Mouse (Mus musculus): ENCODE measurements at regions not wholly inside any gene's neighbourhood (a gene's known extent, or its start where the extent isn't known, plus 50 kb on each side); places are given as distances from the start of the nearest gene placed in this dataset.

DNA sequence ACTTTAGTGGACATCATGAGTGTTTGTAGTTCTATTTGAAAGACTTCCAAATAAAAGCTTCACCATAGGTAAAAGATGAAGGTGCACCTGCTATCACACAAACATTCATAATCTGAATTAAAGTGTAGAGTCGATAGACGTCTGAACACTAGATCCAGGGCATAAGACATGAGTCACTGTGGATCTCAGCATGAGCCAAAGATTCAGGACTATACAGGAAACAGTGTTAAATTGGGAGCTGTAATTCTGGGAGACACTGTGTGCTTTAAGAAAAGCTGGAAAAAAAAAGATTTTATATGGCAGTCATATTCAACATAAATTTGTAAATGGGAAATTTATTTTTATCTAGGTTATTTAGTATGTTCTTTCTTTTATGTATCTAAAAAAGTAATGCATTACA lies 160.5 kb downstream of the Pdha2 start:
- H3K27me3 ChIP-seq (ENCODE audit: control insufficient read depth, insufficient read depth, low read length) = no peaks in the 10 kb centered on the region
- no peaks in the 10 kb centered on the region for H3K36me3 ChIP-seq (ENCODE audit: control insufficient read depth, insufficient read depth, low read length)
- H3K9ac ChIP-seq (ENCODE audit: low read depth, low read length) = no peak overlapping the region
- WGBS (ENCODE audit: insufficient replicate concordance) = 84% methylated on average over 2 of the region's 2 CpGs
- no peak overlapping the region for H3K4me3 ChIP-seq (ENCODE audit: low read depth, low read length)
- ATAC-seq (replicated peaks; ENCODE audit: insufficient number of reproducible peaks, low FRiP score, low TSS enrichment) = no peak
- H3K4me2 ChIP-seq = no peak overlapping the region
- H3K4me1 ChIP-seq (ENCODE audit: control insufficient read depth, insufficient read depth, low read length) = no peaks in the 10 kb centered on the region
- H3K27ac ChIP-seq (ENCODE audit: low read depth, low read length) = no peak overlapping the region
- H3K9me3 ChIP-seq (replicated peaks; ENCODE audit: control insufficient read depth, low read length) = no peaks in the 10 kb centered on the region

DNA sequence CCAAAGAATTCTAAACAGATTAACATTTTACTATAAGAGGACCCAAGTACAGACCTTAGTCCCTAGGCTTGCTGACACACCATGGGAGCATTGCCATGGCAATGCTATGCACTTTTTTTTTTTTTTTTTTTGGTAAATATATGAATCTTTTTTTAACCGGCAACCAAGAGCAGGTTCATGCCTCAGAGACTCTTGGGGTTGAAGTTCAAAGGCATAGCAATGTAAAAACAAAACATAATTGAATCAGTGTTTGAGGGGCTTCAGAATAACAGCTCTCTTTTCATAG lies 197.9 kb downstream of the Pdha2 start:
- no peak overlapping the region for H3K4me3 ChIP-seq (ENCODE audit: low read depth, low read length)
- no peak overlapping the region for H3K9ac ChIP-seq (ENCODE audit: low read depth, low read length)
- H3K27ac ChIP-seq (ENCODE audit: low read depth, low read length) = no peak overlapping the region
- ATAC-seq (replicated peaks; ENCODE audit: insufficient number of reproducible peaks, low FRiP score, low TSS enrichment) = no peak
- H3K9me3 ChIP-seq (replicated peaks; ENCODE audit: control insufficient read depth, low read length) = no peaks in the 10 kb centered on the region
- H3K27me3 ChIP-seq (ENCODE audit: control insufficient read depth, insufficient read depth, low read length) = no peaks in the 10 kb centered on the region
- no peaks in the 10 kb centered on the region for H3K4me1 ChIP-seq (ENCODE audit: control insufficient read depth, insufficient read depth, low read length)
- no peaks in the 10 kb centered on the region for H3K36me3 ChIP-seq (ENCODE audit: control insufficient read depth, insufficient read depth, low read length)
- 88% methylated on average over 1 of the region's 1 CpGs for WGBS (ENCODE audit: insufficient replicate concordance)
- H3K4me2 ChIP-seq = no peak overlapping the region

DNA sequence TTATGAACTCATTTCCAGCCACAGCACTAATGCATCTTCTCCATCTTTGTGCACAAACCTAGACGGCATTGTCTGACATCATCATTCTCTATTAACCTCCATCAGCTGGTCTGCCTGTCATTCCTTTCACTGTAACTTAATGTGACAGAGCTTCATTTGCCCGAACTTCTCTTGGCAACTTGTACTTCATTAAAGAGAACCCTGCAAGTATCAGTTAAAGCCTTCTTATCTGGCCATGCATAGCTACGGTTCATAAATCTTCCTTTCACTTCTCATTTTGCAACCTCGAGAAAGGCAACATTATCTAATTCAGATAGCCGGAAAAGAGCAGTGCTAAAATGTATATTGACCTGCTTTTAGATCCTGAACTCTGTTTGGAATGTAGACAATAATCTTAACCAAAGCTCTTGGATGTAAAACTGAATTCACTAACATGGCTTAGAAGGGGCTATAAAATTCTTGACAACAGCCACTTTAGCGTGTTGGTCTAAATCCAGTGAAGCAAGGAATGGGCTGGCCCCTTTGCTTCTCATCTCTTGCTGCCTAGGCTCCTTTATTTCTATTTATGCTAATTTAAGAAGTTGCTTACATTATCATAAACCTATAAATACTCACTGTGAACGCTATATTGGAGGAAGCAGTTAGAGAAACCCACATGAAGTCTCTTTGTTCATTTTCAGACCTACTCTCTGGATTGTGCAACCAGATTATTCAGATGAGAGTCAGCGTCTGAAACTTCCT lies 198.5 kb downstream of the Pdha2 start:
- Histone ChIP-seq H3K4me2 (no peak overlapping the region), H3K27me3 (ENCODE audit: control insufficient read depth, insufficient read depth, low read length) (no peaks in the 10 kb centered on the region), H3K27ac (ENCODE audit: low read depth, low read length) (no peak overlapping the region), H3K9ac (ENCODE audit: low read depth, low read length) (no peak overlapping the region), H3K4me3 (ENCODE audit: low read depth, low read length) (no peak overlapping the region), H3K36me3 (ENCODE audit: control insufficient read depth, insufficient read depth, low read length) (no peaks in the 10 kb centered on the region), H3K4me1 (ENCODE audit: control insufficient read depth, insufficient read depth, low read length) (no peaks in the 10 kb centered on the region), H3K9me3 (replicated peaks; ENCODE audit: control insufficient read depth, low read length) (no peaks in the 10 kb centered on the region)
- 68% methylated on average over 8 of the region's 8 CpGs for WGBS (ENCODE audit: insufficient replicate concordance)
- ATAC-seq (replicated peaks; ENCODE audit: insufficient number of reproducible peaks, low FRiP score, low TSS enrichment) = no peak

DNA sequence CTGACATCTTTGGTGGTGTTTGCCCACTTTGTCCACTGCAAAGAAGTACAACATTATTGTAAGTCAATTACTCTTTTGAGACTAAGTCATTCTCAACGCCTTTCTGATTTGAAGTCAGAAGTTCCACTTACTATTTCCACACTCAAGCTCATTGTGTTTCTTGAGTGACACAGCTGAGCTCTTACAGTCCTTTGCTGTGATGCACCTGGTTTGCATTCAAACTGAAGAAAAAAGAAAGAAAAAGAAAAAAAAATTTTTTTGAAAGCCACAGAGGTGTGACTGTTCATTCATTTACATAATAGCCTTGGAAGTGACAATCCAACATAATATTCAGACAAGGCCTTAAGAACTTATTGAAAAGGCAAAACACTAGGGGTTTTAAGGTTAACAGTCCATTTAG lies 199.2 kb downstream of the Pdha2 start:
- Histone ChIP-seq H3K4me2 (no peak overlapping the region), H3K9me3 (replicated peaks; ENCODE audit: control insufficient read depth, low read length) (no peaks in the 10 kb centered on the region), H3K36me3 (ENCODE audit: control insufficient read depth, insufficient read depth, low read length) (no peaks in the 10 kb centered on the region), H3K27ac (ENCODE audit: low read depth, low read length) (no peak overlapping the region), H3K9ac (ENCODE audit: low read depth, low read length) (no peak overlapping the region), H3K4me1 (ENCODE audit: control insufficient read depth, insufficient read depth, low read length) (no peaks in the 10 kb centered on the region), H3K4me3 (ENCODE audit: low read depth, low read length) (no peak overlapping the region), H3K27me3 (ENCODE audit: control insufficient read depth, insufficient read depth, low read length) (no peaks in the 10 kb centered on the region)
- 77% methylated on average over 1 of the region's 1 CpGs for WGBS (ENCODE audit: insufficient replicate concordance)
- no peak for ATAC-seq (replicated peaks; ENCODE audit: insufficient number of reproducible peaks, low FRiP score, low TSS enrichment)

DNA sequence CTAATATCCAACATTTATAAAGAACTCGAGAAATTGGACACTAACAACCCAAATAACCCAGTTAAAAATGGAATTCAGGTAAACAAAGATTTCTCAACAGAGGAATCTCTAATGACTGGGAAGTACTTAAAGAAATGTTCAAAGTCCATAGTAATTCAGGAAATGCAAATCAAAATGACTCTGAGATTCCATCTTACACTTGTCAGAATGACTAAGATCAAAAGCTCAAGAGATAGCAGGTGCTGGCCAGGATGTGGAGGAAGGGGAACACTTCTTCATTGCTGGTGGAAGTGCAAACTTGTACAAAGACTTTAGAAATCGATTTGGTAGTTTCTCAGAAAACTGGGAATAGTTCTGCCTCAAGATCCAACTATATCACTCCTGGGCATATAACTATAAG lies 203.4 kb downstream of the Pdha2 start:
- H3K4me3 ChIP-seq (ENCODE audit: low read depth, low read length) = no peak overlapping the region
- WGBS (ENCODE audit: insufficient replicate concordance) = 64% methylated on average over 2 of the region's 2 CpGs
- no peaks in the 10 kb centered on the region for H3K36me3 ChIP-seq (ENCODE audit: control insufficient read depth, insufficient read depth, low read length)
- no peak for ATAC-seq (replicated peaks; ENCODE audit: insufficient number of reproducible peaks, low FRiP score, low TSS enrichment)
- H3K27me3 ChIP-seq (ENCODE audit: control insufficient read depth, insufficient read depth, low read length) = no peaks in the 10 kb centered on the region
- no peaks in the 10 kb centered on the region for H3K9me3 ChIP-seq (replicated peaks; ENCODE audit: control insufficient read depth, low read length)
- no peak overlapping the region for H3K9ac ChIP-seq (ENCODE audit: low read depth, low read length)
- no peaks in the 10 kb centered on the region for H3K4me1 ChIP-seq (ENCODE audit: control insufficient read depth, insufficient read depth, low read length)
- H3K4me2 ChIP-seq = no peak overlapping the region
- H3K27ac ChIP-seq (ENCODE audit: low read depth, low read length) = no peak overlapping the region

DNA sequence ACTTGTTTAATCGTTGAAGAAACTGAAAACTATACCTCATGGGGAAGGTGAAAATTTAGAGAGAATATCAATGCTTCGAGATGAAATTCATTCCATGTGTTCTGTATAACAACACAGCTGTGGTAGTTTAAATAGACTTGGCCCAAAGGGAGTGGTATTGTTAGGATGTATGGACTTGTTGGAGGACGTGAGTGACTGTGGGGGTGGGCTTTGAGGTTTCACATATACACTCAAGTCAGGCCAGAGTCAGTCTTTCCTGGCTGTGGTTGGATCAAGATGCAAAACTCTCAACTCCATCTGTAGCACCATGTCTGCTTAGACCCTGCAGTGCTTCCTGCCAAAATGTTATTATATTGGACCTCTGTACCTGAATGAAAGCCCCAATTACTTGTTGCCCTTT lies 206.3 kb downstream of the Pdha2 start:
- 65% methylated on average over 3 of the region's 3 CpGs for WGBS (ENCODE audit: insufficient replicate concordance)
- Histone ChIP-seq H3K4me1 (ENCODE audit: control insufficient read depth, insufficient read depth, low read length) (no peaks in the 10 kb centered on the region), H3K9ac (ENCODE audit: low read depth, low read length) (no peak overlapping the region), H3K27me3 (ENCODE audit: control insufficient read depth, insufficient read depth, low read length) (no peaks in the 10 kb centered on the region), H3K27ac (ENCODE audit: low read depth, low read length) (no peak overlapping the region), H3K9me3 (replicated peaks; ENCODE audit: control insufficient read depth, low read length) (no peaks in the 10 kb centered on the region), H3K4me2 (no peak overlapping the region), H3K4me3 (ENCODE audit: low read depth, low read length) (no peak overlapping the region), H3K36me3 (ENCODE audit: control insufficient read depth, insufficient read depth, low read length) (no peaks in the 10 kb centered on the region)
- ATAC-seq (replicated peaks; ENCODE audit: insufficient number of reproducible peaks, low FRiP score, low TSS enrichment) = no peak

DNA sequence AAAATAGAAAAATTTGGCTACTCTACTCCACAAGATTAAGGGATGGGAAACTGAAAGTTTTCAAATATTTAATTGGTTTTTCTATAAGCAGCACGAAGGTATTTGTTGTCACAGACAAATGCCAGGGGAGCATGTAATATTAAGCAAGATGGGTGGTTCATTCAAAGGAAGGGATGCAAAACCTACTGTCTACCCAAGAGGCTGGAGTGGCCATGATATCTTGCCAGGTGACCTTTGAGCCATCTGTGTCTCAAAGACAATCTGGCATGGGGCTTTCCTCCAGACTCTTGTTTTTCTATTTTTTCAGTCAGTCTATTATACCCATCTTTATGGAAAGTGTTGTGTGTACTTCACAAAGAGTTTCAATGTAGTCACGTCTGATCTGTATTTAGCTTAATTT lies 208.6 kb downstream of the Pdha2 start:
- H3K4me3 ChIP-seq (ENCODE audit: low read depth, low read length) = no peak overlapping the region
- H3K27me3 ChIP-seq (ENCODE audit: control insufficient read depth, insufficient read depth, low read length) = no peaks in the 10 kb centered on the region
- no peak overlapping the region for H3K9ac ChIP-seq (ENCODE audit: low read depth, low read length)
- no peaks in the 10 kb centered on the region for H3K9me3 ChIP-seq (replicated peaks; ENCODE audit: control insufficient read depth, low read length)
- H3K27ac ChIP-seq (ENCODE audit: low read depth, low read length) = no peak overlapping the region
- WGBS (ENCODE audit: insufficient replicate concordance) = 69% methylated on average over 2 of the region's 2 CpGs
- H3K4me2 ChIP-seq = no peak overlapping the region
- no peaks in the 10 kb centered on the region for H3K4me1 ChIP-seq (ENCODE audit: control insufficient read depth, insufficient read depth, low read length)
- H3K36me3 ChIP-seq (ENCODE audit: control insufficient read depth, insufficient read depth, low read length) = no peaks in the 10 kb centered on the region
- no peak for ATAC-seq (replicated peaks; ENCODE audit: insufficient number of reproducible peaks, low FRiP score, low TSS enrichment)

DNA sequence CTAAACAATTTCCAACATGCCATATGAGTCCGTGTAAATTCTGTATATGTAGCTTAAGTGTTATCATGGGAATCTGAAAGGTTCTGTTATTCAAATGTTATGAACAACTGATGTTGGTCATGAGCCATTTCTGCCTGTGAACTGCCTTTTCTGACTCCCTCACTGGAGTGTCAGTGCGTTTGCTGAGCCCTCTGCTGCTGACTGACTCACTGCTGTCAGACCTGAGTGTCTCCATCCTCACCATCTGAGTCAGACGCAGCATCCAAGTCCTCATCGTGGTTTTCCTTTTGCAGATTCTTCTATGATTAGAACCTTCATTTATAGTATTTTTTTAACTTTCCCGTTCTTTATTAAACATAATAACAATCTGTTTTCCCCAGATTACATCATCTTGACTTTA lies 223.9 kb downstream of the Pdha2 start:
- ATAC-seq (replicated peaks; ENCODE audit: insufficient number of reproducible peaks, low FRiP score, low TSS enrichment) = no peak
- Histone ChIP-seq H3K4me3 (ENCODE audit: low read depth, low read length) (no peak overlapping the region), H3K4me2 (no peak overlapping the region), H3K9me3 (replicated peaks; ENCODE audit: control insufficient read depth, low read length) (no peaks in the 10 kb centered on the region), H3K27ac (ENCODE audit: low read depth, low read length) (no peak overlapping the region), H3K27me3 (ENCODE audit: control insufficient read depth, insufficient read depth, low read length) (no peaks in the 10 kb centered on the region), H3K9ac (ENCODE audit: low read depth, low read length) (no peak overlapping the region), H3K36me3 (ENCODE audit: control insufficient read depth, insufficient read depth, low read length) (no peaks in the 10 kb centered on the region), H3K4me1 (ENCODE audit: control insufficient read depth, insufficient read depth, low read length) (no peaks in the 10 kb centered on the region)
- WGBS (ENCODE audit: insufficient replicate concordance) = 62% methylated on average over 5 of the region's 5 CpGs

DNA sequence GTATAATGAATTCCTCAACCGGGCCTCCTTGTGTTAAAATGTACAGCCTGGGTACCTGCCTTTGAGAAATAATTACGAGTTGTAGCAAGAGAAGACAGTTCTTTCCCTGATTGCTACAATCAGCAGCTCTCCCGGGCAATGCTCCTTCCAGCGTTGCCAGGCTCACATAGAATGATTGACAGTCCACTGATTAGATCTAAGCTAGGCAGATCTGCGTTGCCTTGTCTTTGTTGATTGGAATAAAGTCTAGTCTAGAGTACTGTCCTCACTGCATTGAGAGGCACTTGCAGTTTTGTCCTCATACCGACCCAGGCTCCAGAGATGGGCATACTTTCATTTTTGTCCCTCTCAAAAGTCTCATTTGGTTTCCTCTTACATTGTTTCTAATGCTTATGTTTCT lies 238.6 kb downstream of the Pdha2 start:
- 34% methylated on average over 6 of the region's 6 CpGs for WGBS (ENCODE audit: insufficient replicate concordance)
- H3K27me3 ChIP-seq (ENCODE audit: control insufficient read depth, insufficient read depth, low read length) = no peaks in the 10 kb centered on the region
- no peak overlapping the region for H3K4me3 ChIP-seq (ENCODE audit: low read depth, low read length)
- H3K4me1 ChIP-seq (ENCODE audit: control insufficient read depth, insufficient read depth, low read length) = no peaks in the 10 kb centered on the region
- H3K36me3 ChIP-seq (ENCODE audit: control insufficient read depth, insufficient read depth, low read length) = no peaks in the 10 kb centered on the region
- H3K9ac ChIP-seq (ENCODE audit: low read depth, low read length) = no peak overlapping the region
- H3K9me3 ChIP-seq (replicated peaks; ENCODE audit: control insufficient read depth, low read length) = no peaks in the 10 kb centered on the region
- H3K4me2 ChIP-seq = no peak overlapping the region
- no peak for ATAC-seq (replicated peaks; ENCODE audit: insufficient number of reproducible peaks, low FRiP score, low TSS enrichment)
- H3K27ac ChIP-seq (ENCODE audit: low read depth, low read length) = no peak overlapping the region

Data from heart, embryonic 11.5 days (tissue).